Mouse (Mus musculus) midbrain, postnatal 0 days (tissue): ENCODE data around the gene Nus1. TPM values are rescaled to one million over a fixed set of nuclear protein-coding genes. Genes with fewer than 3 reads are reported as not detected.

Experiments
- ATAC-seq: fragments of 200-750 bp; cut with Nextera tagmentation; 2 replicates; pipeline ENCODE4 v1.8.0; 2017; ENCODE audit warnings: moderate number of reproducible peaks, mild to moderate bottlenecking, moderate TSS enrichment, moderate library complexity; ENCODE audit not compliant: low FRiP score
- DNase-seq: peaks from one replicate; pipeline ENCODE4 v3.0.0-alpha.2; 2015; ENCODE audit warnings: low spot score
- H3K27ac ChIP-seq: fragments of 300-500 bp; sonication (generic); 2 replicates; pipeline ENCODE4 v1.5.1; 2014; ENCODE audit warnings: low read depth, mild to moderate bottlenecking, low read length, mixed read lengths
- H3K27me3 ChIP-seq: fragments of 300-500 bp; sonication (generic); 2 replicates; pipeline ENCODE4 v1.6.1; 2014; ENCODE audit warnings: low read length, control low read depth, mixed read lengths; ENCODE audit not compliant: insufficient read depth
- H3K36me3 ChIP-seq: fragments of 300-500 bp; sonication (generic); 2 replicates; pipeline ENCODE4 v1.6.1; 2014; ENCODE audit warnings: low read length, control low read depth, mixed read lengths; ENCODE audit not compliant: insufficient read depth
- H3K4me1 ChIP-seq: fragments of 300-500 bp; sonication (generic); 2 replicates; pipeline ENCODE4 v1.6.1; 2014; ENCODE audit warnings: mild to moderate bottlenecking, control low read depth, antibody characterized with exemption, low read length, mixed read lengths; ENCODE audit not compliant: insufficient read depth
- H3K4me2 ChIP-seq: fragments of 300-500 bp; sonication (generic); 2 replicates; pipeline ENCODE4 v1.6.1; 2014; ENCODE audit warnings: low read depth, mild to moderate bottlenecking, low read length, mixed read lengths; ENCODE audit not compliant: poor library complexity, severe bottlenecking
- H3K4me3 ChIP-seq: fragments of 300-500 bp; sonication (generic); 2 replicates; pipeline ENCODE4 v1.5.1; 2014; ENCODE audit warnings: low read depth, mild to moderate bottlenecking, low read length, moderate library complexity
- H3K9ac ChIP-seq: fragments of 300-500 bp; sonication (generic); replicated peaks from 2 replicates; pipeline ENCODE4 v1.6.1; 2014; ENCODE audit warnings: mild to moderate bottlenecking, low read length, moderate library complexity, mixed read lengths; ENCODE audit not compliant: poor library complexity, severe bottlenecking
- H3K9me3 ChIP-seq: fragments of 300-500 bp; sonication (generic); 2 replicates; pipeline ENCODE4 v1.6.1; 2016; ENCODE audit warnings: low read length, control low read depth
- CTCF ChIP-seq: IDR thresholded peaks from 2 replicates; pipeline ENCODE4 v1.5.1; 2016; ENCODE audit warnings: antibody characterized with exemption, mild to moderate bottlenecking
- WGBS: fragments of 180-500 bp; shearing (Covaris S2); extraction: QIAGEN DNeasy Blood & Tissue Kit; methylation state at CpG from one replicate; pipeline ENCODE4 v1.1.7; 2014; 5-methylcytosine and 5-hydroxymethylcytosine counted together
- polyA plus RNA-seq: library from polyadenylated mRNA; unstranded; fragments of >200 nt; fragmentation: Nextera tagmentation; extraction: Ambion mirVana; gene quantifications from 2 replicates; pipeline ENCODE4 v1.2.1, GENCODE M21; 2015
- total RNA-seq: library from RNA; depleted of rRNA; stranded (reverse); fragments of >200 nt; gene quantifications from 2 replicates; pipeline ENCODE4 v1.2.3, GENCODE M21; 2014

The Nus1 gene
- total and polyA plus RNA-seq, 2 experiments from 2014 or later, result 21.3 to 24.5 TPM

GRCm38 (mm10) chr10:52418931-52419330 lies 1.6 kb downstream of the Nus1 start:
- Histone ChIP-seq H3K9me3 (no peaks in the 10 kb centered on the region), H3K27ac (no peak overlapping the region), H3K4me2 (peak overlapping the region; percentile 73), H3K27me3 (no peaks in the 10 kb centered on the region), H3K4me3 (peak overlapping the region; percentile 97), H3K9ac (peak overlapping the region; percentile 84), H3K4me1 (peaks cover 10% of the 10 kb centered on the region; the same call in 1 of the 2 replicates), H3K36me3 (no peaks in the 10 kb centered on the region)
- WGBS, result 68% methylated on average over 5 of the region's 5 CpGs
- ATAC-seq (no peak), DNase-seq (no peak)
- no peak for TF ChIP-seq CTCF

- TF ChIP-seq CTCF, result no peak
- H3K4me3 ChIP-seq, result peak overlapping the region; percentile 97
- DNase-seq (no peak), ATAC-seq (no peak)
- H3K4me2 ChIP-seq, result peak overlapping the region; percentile 73
- H3K4me1 ChIP-seq, result peaks cover 10% of the 10 kb centered on the region; the same call in 1 of the 2 replicates
- WGBS, result 74% methylated on average over 4 of the region's 4 CpGs
- H3K9ac ChIP-seq, result no peak overlapping the region
- no peaks in the 10 kb centered on the region for H3K9me3 ChIP-seq
- H3K27ac ChIP-seq, result no peak overlapping the region
- H3K27me3 ChIP-seq, result no peaks in the 10 kb centered on the region
- H3K36me3 ChIP-seq, result no peaks in the 10 kb centered on the region
Observed at GRCm38 (mm10) chr10:52419402-52419801, 2.1 kb downstream of the Nus1 start.

GRCm38 (mm10) chr10:52420526-52420925 lies 3.2 kb downstream of the Nus1 start:
- Histone ChIP-seq H3K27ac (no peak overlapping the region), H3K4me3 (no peak overlapping the region), H3K9me3 (no peaks in the 10 kb centered on the region), H3K4me2 (no peak overlapping the region; the same call in 1 of the 2 replicates), H3K4me1 (peaks cover 10% of the 10 kb centered on the region; the same call in 1 of the 2 replicates), H3K9ac (no peak overlapping the region), H3K36me3 (no peaks in the 10 kb centered on the region), H3K27me3 (no peaks in the 10 kb centered on the region)
- WGBS, result 89% methylated on average over 1 of the region's 1 CpGs
- no peak for TF ChIP-seq CTCF
- ATAC-seq (no peak), DNase-seq (no peak)

GRCm38 (mm10) chr10:52421716-52422115 lies 4.4 kb downstream of the Nus1 start:
- Histone ChIP-seq H3K4me3 (no peak overlapping the region), H3K9me3 (no peaks in the 10 kb centered on the region), H3K27me3 (no peaks in the 10 kb centered on the region), H3K36me3 (no peaks in the 10 kb centered on the region), H3K9ac (no peak overlapping the region), H3K4me2 (no peak overlapping the region), H3K4me1 (peaks cover 10% of the 10 kb centered on the region; the same call in 1 of the 2 replicates), H3K27ac (no peak overlapping the region)
- DNase-seq (no peak), ATAC-seq (no peak)
- TF ChIP-seq CTCF, result no peak
- 91% methylated on average over 6 of the region's 6 CpGs for WGBS

GRCm38 (mm10) chr10:52423097-52423496 lies 5.8 kb downstream of the Nus1 start:
- Histone ChIP-seq H3K4me1 (peaks cover 10% of the 10 kb centered on the region; the same call in 1 of the 2 replicates), H3K27ac (no peak overlapping the region), H3K4me2 (no peak overlapping the region), H3K9me3 (no peaks in the 10 kb centered on the region), H3K9ac (no peak overlapping the region), H3K4me3 (no peak overlapping the region), H3K36me3 (no peaks in the 10 kb centered on the region), H3K27me3 (no peaks in the 10 kb centered on the region)
- 86% methylated on average over 2 of the region's 2 CpGs for WGBS
- peak; percentile 36 for TF ChIP-seq CTCF
- no peak for DNase-seq
- ATAC-seq, result no peak

- DNase-seq, result no peak
- Histone ChIP-seq H3K4me2 (no peak overlapping the region), H3K4me3 (no peak overlapping the region), H3K9ac (no peak overlapping the region), H3K4me1 (no peaks in the 10 kb centered on the region), H3K36me3 (peaks cover 14% of the 10 kb centered on the region), H3K27ac (no peak overlapping the region), H3K9me3 (no peaks in the 10 kb centered on the region), H3K27me3 (no peaks in the 10 kb centered on the region)
- 87% methylated on average over 7 of the region's 7 CpGs for WGBS
- no peak for ATAC-seq
- TF ChIP-seq CTCF, result no peak
Observed at GRCm38 (mm10) chr10:52426314-52426980, 9.1 kb downstream of the Nus1 start.
